Comparison of ENCODE assay signal across 15 mouse cellular contexts in the genomic region with DNA sequence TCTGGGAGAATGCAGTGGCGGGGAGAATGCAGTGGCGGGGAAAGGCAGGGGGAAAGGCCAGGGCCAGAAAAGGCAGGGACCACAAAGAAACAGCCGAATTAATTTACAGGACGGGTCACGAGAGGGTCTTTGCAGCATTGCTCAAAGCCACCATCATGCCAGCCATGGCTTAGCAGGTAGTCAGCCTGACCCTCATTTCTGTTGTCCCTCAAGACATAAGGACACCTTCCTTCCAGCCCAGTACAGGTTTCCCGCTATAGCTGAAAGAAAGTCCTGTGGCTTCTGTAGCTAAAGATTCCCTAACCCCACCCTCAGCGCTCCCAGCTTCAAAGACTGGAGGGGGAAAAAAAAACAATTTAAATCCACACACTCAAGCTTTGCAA.
DNase-seq lines count a peak whose midpoint lies in the region; ATAC-seq lines count a peak whose summit lies in the region.
"Had no signal": no experiment of that assay in that cellular context is flagged by ENCODE, and none has a peak within 500 bp of the region (broad histone marks: within the 10 kb centered on the region; RNA-seq: fewer than 3 reads in every experiment).

No protein-coding gene starts in this region.

- 33% methylated on average over 7 of the region's 7 CpGs for WGBS in embryonic facial prominence, embryonic 11.5 days
- WGBS in hindbrain, embryonic 13.5 days = 8% methylated on average over 7 of the region's 7 CpGs
- WGBS in midbrain, embryonic 16.5 days = 13% methylated on average over 7 of the region's 7 CpGs

- H3K27me3 ChIP-seq in embryonic facial prominence, embryonic 11.5 days (ENCODE audit: control insufficient read depth, insufficient read depth, low read length) = no peaks in the 10 kb centered on the region
- H3K27me3 ChIP-seq in hindbrain, embryonic 13.5 days = 0 out of 2 replicates have a peak, but pooled peaks cover 7% of the 10 kb centered on the region
- no peaks in the 10 kb centered on the region for H3K27me3 ChIP-seq in midbrain, embryonic 16.5 days (ENCODE audit: control insufficient read depth, insufficient read depth, low read depth, low read length)
- H3K27me3 ChIP-seq: embryonic facial prominence, embryonic 12.5 days; limb, embryonic 13.5 days; megakaryocyte, embryonic 14.5 days had no signal

- no peak overlapping the region for H3K4me3 ChIP-seq in embryonic facial prominence, embryonic 11.5 days (ENCODE audit: low read depth, low read length)
- H3K4me3 ChIP-seq in hindbrain, embryonic 13.5 days = no peak overlapping the region
- no peak overlapping the region for H3K4me3 ChIP-seq in midbrain, embryonic 16.5 days (ENCODE audit: low read depth, low read length)
- H3K4me3 ChIP-seq: embryonic facial prominence, embryonic 12.5 days; limb, embryonic 13.5 days; megakaryocyte, embryonic 14.5 days had no signal

- H3K9me3 ChIP-seq in embryonic facial prominence, embryonic 11.5 days (replicated peaks; ENCODE audit: control insufficient read depth, low read length) = no peaks in the 10 kb centered on the region
- no peaks in the 10 kb centered on the region for H3K9me3 ChIP-seq in hindbrain, embryonic 13.5 days
- H3K9me3 ChIP-seq in midbrain, embryonic 16.5 days (replicated peaks; ENCODE audit: control insufficient read depth, low read length, poor library complexity, severe bottlenecking) = no peaks in the 10 kb centered on the region
- H3K9me3 ChIP-seq: embryonic facial prominence, embryonic 12.5 days; limb, embryonic 13.5 days had no signal

- H3K36me3 ChIP-seq in embryonic facial prominence, embryonic 11.5 days (replicated peaks; ENCODE audit: control insufficient read depth, insufficient read depth, low read depth, low read length) = no peaks in the 10 kb centered on the region
- no peaks in the 10 kb centered on the region for H3K36me3 ChIP-seq in hindbrain, embryonic 13.5 days
- H3K36me3 ChIP-seq in midbrain, embryonic 16.5 days (ENCODE audit: control insufficient read depth, insufficient read depth, low read length) = no peaks in the 10 kb centered on the region
- H3K36me3 ChIP-seq: embryonic facial prominence, embryonic 12.5 days; limb, embryonic 13.5 days had no signal

- no peaks in the 10 kb centered on the region; the same call in 1 of the 2 replicates for H3K4me1 ChIP-seq in embryonic facial prominence, embryonic 11.5 days (ENCODE audit: control insufficient read depth, insufficient read depth, low read length)
- peaks cover 49% of the 10 kb centered on the region for H3K4me1 ChIP-seq in hindbrain, embryonic 13.5 days (replicated peaks)
- H3K4me1 ChIP-seq in midbrain, embryonic 16.5 days (ENCODE audit: control insufficient read depth, insufficient read depth, low read length) = peaks cover 20% of the 10 kb centered on the region
- H3K4me1 ChIP-seq: megakaryocyte, embryonic 14.5 days had no signal

- ATAC-seq in embryonic facial prominence, embryonic 11.5 days (replicated peaks; ENCODE audit: insufficient number of reproducible peaks, low FRiP score, low TSS enrichment, low read depth) = 0 out of 2 replicates have a peak, but pooled peaks have one; percentile 2
- peak; percentile 21; the same call in 1 of the 2 replicates for ATAC-seq in hindbrain, embryonic 13.5 days (ENCODE audit: low FRiP score)
- peak; percentile 47 for ATAC-seq in midbrain, embryonic 16.5 days

- no peak overlapping the region for H3K27ac ChIP-seq in embryonic facial prominence, embryonic 11.5 days (replicated peaks; ENCODE audit: low read depth, low read length)
- H3K27ac ChIP-seq in hindbrain, embryonic 13.5 days = peak overlapping the region; percentile 87
- peak overlapping the region; percentile 85 for H3K27ac ChIP-seq in midbrain, embryonic 16.5 days (ENCODE audit: low read length)
- H3K27ac ChIP-seq: limb, embryonic 13.5 days; stomach, postnatal 0 days had no signal

- DNase-seq in embryo, embryonic 10 days (ENCODE audit: low spot score) = peak; percentile 58
- no peak for DNase-seq in embryo, embryonic 9.5 days (ENCODE audit: extremely low spot score)
- DNase-seq in embryonic facial prominence, embryonic 11.5 days (ENCODE audit: low spot score) = peak; percentile 1
- DNase-seq in lung, postnatal 14 days = no peak
- no peak for DNase-seq in adrenal gland, postnatal 36 days
- no peak for DNase-seq in spleen, adult 18-20 months
- DNase-seq: kidney, adult 11 months; layer of hippocampus, adult 9-11 months; lung, adult 2 months had no signal

- H3K4me2 ChIP-seq in embryonic facial prominence, embryonic 11.5 days (ENCODE audit: low read depth, low read length) = no peak overlapping the region
- H3K4me2 ChIP-seq in hindbrain, embryonic 13.5 days = no peak overlapping the region
- H3K4me2 ChIP-seq in midbrain, embryonic 16.5 days (ENCODE audit: low read length) = peak overlapping the region; percentile 29
- H3K4me2 ChIP-seq: embryonic facial prominence, embryonic 12.5 days; limb, embryonic 13.5 days had no signal

- H3K9ac ChIP-seq in embryonic facial prominence, embryonic 11.5 days (replicated peaks; ENCODE audit: low read length) = no peak overlapping the region
- no peak overlapping the region for H3K9ac ChIP-seq in hindbrain, embryonic 13.5 days
- 0 out of 2 replicates have a peak overlapping the region, but pooled peaks have one; percentile 12 for H3K9ac ChIP-seq in midbrain, embryonic 16.5 days (ENCODE audit: low read depth, low read length)
- H3K9ac ChIP-seq: embryonic facial prominence, embryonic 12.5 days; limb, embryonic 13.5 days had no signal

Comparison
In these comparisons a context has a peak if more than half of its experiments do, and no peak if none do; other contexts are left out.
1. DNase-seq: peak in embryo, embryonic 10 days (single experiment) and embryonic facial prominence, embryonic 11.5 days (single experiment); none in embryo, embryonic 9.5 days (single experiment), lung, postnatal 14 days (single experiment), adrenal gland, postnatal 36 days (0 of 2) and spleen, adult 18-20 months (0 of 2).
2. Peak in every context shown above with its lines, with median percentiles within 50 percentile points of each other: ATAC-seq.